Mouse (Mus musculus): ENCODE results near the gene Irf9. TPM values are rescaled to one million over a fixed set of nuclear protein-coding genes. Genes with fewer than 3 reads are reported as not detected.

The Irf9 gene
- polyA plus RNA-seq (2021): 24.2 TPM

GRCm38 (mm10) chr14:55603271-55603632 lies at the start of gene Irf9:
TSS of gene Irf9 (plus strand) at chr14:55603571.
- ATAC-seq (no peak), DNase-seq (ENCODE audit: low read depth, low spot score) (no peak)
- in situ Hi-C loops (cut with MboI; ENCODE audit: low pct_unique_long_range_greater_than_20kb): no loop called here
- CTCF ChIA-PET: interaction anchor here (0.9 kb wide), 1 partner anchor 9 kb away, joined by 3 read pairs; no protein-coding TSS in a partner anchor
- TF ChIP-seq CTCF (IDR thresholded peaks at IDR 0.05): no peak
- no peaks in the 10 kb centered on the region for H3K27me3 ChIP-seq
- POLR2A ChIA-PET: interaction anchor here (1.3 kb wide), 1 partner anchor 43 kb away, joined by 3 read pairs; the partner anchor contains the start of genes A730061H03Rik and Dcaf11

GRCm38 (mm10) chr14:55554635-55555034 lies 48.7 kb upstream of the Irf9 start:
- DNase-seq (ENCODE audit: low read depth, low spot score): no peak
- ChIA-PET CTCF (interaction anchor here (1.3 to 4.3 kb wide), 2 partner anchors 57 to 63 kb away, joined by 4 to 30 read pairs; no protein-coding TSS in a partner anchor), POLR2A (no interaction called here)
- in situ Hi-C loops (cut with MboI; ENCODE audit: low pct_unique_long_range_greater_than_20kb): loop anchor here (10.0 kb wide), 1 partner anchor 60 kb away; the partner anchor contains the start of gene Carmil3
- TF ChIP-seq CTCF (IDR thresholded peaks at IDR 0.05): no peak
- H3K27me3 ChIP-seq: no peaks in the 10 kb centered on the region
- no peak for ATAC-seq

GRCm38 (mm10) chr14:55555788-55556187 lies 47.6 kb upstream of the Irf9 start:
- no peaks in the 10 kb centered on the region for H3K27me3 ChIP-seq
- in situ Hi-C loops (cut with MboI; ENCODE audit: low pct_unique_long_range_greater_than_20kb): loop anchor here (10.0 kb wide), 1 partner anchor 61 kb away; the partner anchor contains the start of gene Carmil3
- ChIA-PET CTCF (interaction anchor here (0.8 to 4.3 kb wide), 5 partner anchors 9 to 58 kb away, joined by 3 to 30 read pairs (median 3); partner anchors contain the start of genes Psme1, Psme2 and Rnf31), POLR2A (interaction anchor here (1.5 kb wide), 1 partner anchor 35 kb away, joined by 4 read pairs; the partner anchor contains the start of gene Psme2)
- TF ChIP-seq CTCF (IDR thresholded peaks at IDR 0.05): no peak
- no peak for ATAC-seq
- no peak for DNase-seq (ENCODE audit: low read depth, low spot score)

- CTCF ChIA-PET: interaction anchor here (0.8 to 4.3 kb wide), 8 partner anchors 15 to 114 kb away, joined by 3 to 30 read pairs (median 4); partner anchors contain the start of genes Dhrs4, Emc9, Gmpr2 and Psme2
Observed at GRCm38 (mm10) chr14:55557003-55557402, 46.4 kb upstream of the Irf9 start.

GRCm38 (mm10) chr14:55557587-55557986 lies 45.8 kb upstream of the Irf9 start:
- no peak for DNase-seq (ENCODE audit: low read depth, low spot score)
- POLR2A ChIA-PET: interaction anchor here (1.1 to 1.5 kb wide), 3 partner anchors 17 to 79 kb away, joined by 3 to 5 read pairs (median 4); partner anchors contain the start of genes Dhrs4, Pck2 and Psme2
- in situ Hi-C loops (cut with MboI; ENCODE audit: low pct_unique_long_range_greater_than_20kb): loop anchor here (10.0 kb wide), 1 partner anchor 63 kb away; the partner anchor contains the start of gene Carmil3
- TF ChIP-seq CTCF (IDR thresholded peaks at IDR 0.05): no peak
- no peak for ATAC-seq
- CTCF ChIA-PET: interaction anchor here (0.8 to 4.3 kb wide), 7 partner anchors 16 to 114 kb away, joined by 3 to 30 read pairs (median 3); partner anchors contain the start of genes Dhrs4, Emc9 and Gmpr2
- H3K27me3 ChIP-seq: no peaks in the 10 kb centered on the region

More at GRCm38 (mm10) chr14:55557003-55557402, 46.4 kb upstream of the Irf9 start:
- TF ChIP-seq CTCF (IDR thresholded peaks at IDR 0.05): no peak
- in situ Hi-C loops (cut with MboI; ENCODE audit: low pct_unique_long_range_greater_than_20kb): loop anchor here (10.0 kb wide), 1 partner anchor 62 kb away; the partner anchor contains the start of gene Carmil3
- DNase-seq (ENCODE audit: low read depth, low spot score): peak; percentile 79
- H3K27me3 ChIP-seq: no peaks in the 10 kb centered on the region
- POLR2A ChIA-PET: interaction anchor here (0.7 to 1.5 kb wide), 4 partner anchors 8 to 78 kb away, joined by 3 to 5 read pairs (median 4); partner anchors contain the start of genes Dhrs4, Pck2 and Psme2
- ATAC-seq: peak; percentile 20

GRCm38 (mm10) chr14:55558740-55559448 lies 44.5 kb upstream of the Irf9 start:
- CTCF ChIA-PET: interaction anchor here (0.8 to 1.1 kb wide), 2 partner anchors 62 to 80 kb away, joined by 3 to 4 read pairs; partner anchors contain the start of gene Dhrs4

GRCm38 (mm10) chr14:55559799-55560201 lies 43.6 kb upstream of the Irf9 start, which contains the start of gene Dcaf11:
TSS of gene Dcaf11 (plus strand) at chr14:55560006.
- ATAC-seq (peak; percentile 68), DNase-seq (ENCODE audit: low read depth, low spot score) (peak; percentile 83)
- in situ Hi-C loops (cut with MboI; ENCODE audit: low pct_unique_long_range_greater_than_20kb): loop anchor here (10.0 kb wide), 1 partner anchor 65 kb away; the partner anchor contains the start of gene Carmil3
- POLR2A ChIA-PET: interaction anchor here (0.5 to 2.8 kb wide), 8 partner anchors 15 to 986 kb away, joined by 3 to 19 read pairs (median 4); partner anchors contain the start of genes Psme1, Psme2 and Rnf31
- TF ChIP-seq CTCF (IDR thresholded peaks at IDR 0.05): no peak
- CTCF ChIA-PET: interaction anchor here (1.5 kb wide), 1 partner anchor 18 kb away, joined by 3 read pairs; no protein-coding TSS in a partner anchor
- H3K27me3 ChIP-seq: no peaks in the 10 kb centered on the region

More at GRCm38 (mm10) chr14:55558740-55559448, 44.5 kb upstream of the Irf9 start:
- H3K27me3 ChIP-seq: no peaks in the 10 kb centered on the region
- in situ Hi-C loops (cut with MboI; ENCODE audit: low pct_unique_long_range_greater_than_20kb): loop anchor here (10.0 kb wide), 1 partner anchor 64 kb away; the partner anchor contains the start of gene Carmil3
- POLR2A ChIA-PET: interaction anchor here (0.5 to 1.9 kb wide), 3 partner anchors 44 to 985 kb away, joined by 3 to 5 read pairs (median 3); no protein-coding TSS in a partner anchor
- ATAC-seq (no peak), DNase-seq (ENCODE audit: low read depth, low spot score) (no peak)
- no peak for TF ChIP-seq CTCF (IDR thresholded peaks at IDR 0.05)

GRCm38 (mm10) chr14:55560202-55561073 lies 42.9 kb upstream of the Irf9 start, which contains the start of gene A730061H03Rik:
TSS of gene A730061H03Rik (minus strand) at chr14:55560406.
- peak; percentile 94 for DNase-seq (ENCODE audit: low read depth, low spot score)
- in situ Hi-C loops (cut with MboI; ENCODE audit: low pct_unique_long_range_greater_than_20kb): no loop called here
- ATAC-seq: peak; percentile 86
- ChIA-PET POLR2A (interaction anchor here (0.6 to 2.8 kb wide), 7 partner anchors 16 to 63 kb away, joined by 3 to 19 read pairs (median 4); partner anchors contain the start of genes Psme1, Psme2 and Rnf31), CTCF (interaction anchor here (1.5 kb wide), 1 partner anchor 18 kb away, joined by 3 read pairs; no protein-coding TSS in a partner anchor)
- no peak for TF ChIP-seq CTCF (IDR thresholded peaks at IDR 0.05)
- H3K27me3 ChIP-seq: no peaks in the 10 kb centered on the region

GRCm38 (mm10) chr14:55561860-55562259 lies 41.5 kb upstream of the Irf9 start:
- CTCF ChIA-PET: interaction anchor here (1.8 kb wide), 1 partner anchor 13 kb away, joined by 5 read pairs; no protein-coding TSS in a partner anchor
- no peak for ATAC-seq

More at GRCm38 (mm10) chr14:55561860-55562259, 41.5 kb upstream of the Irf9 start:
- POLR2A ChIA-PET: interaction anchor here (0.9 to 2.8 kb wide), 4 partner anchors 10 to 33 kb away, joined by 3 to 19 read pairs (median 6); partner anchors contain the start of gene Psme1
- no peak for DNase-seq (ENCODE audit: low read depth, low spot score)
- H3K27me3 ChIP-seq: no peaks in the 10 kb centered on the region
- in situ Hi-C loops (cut with MboI; ENCODE audit: low pct_unique_long_range_greater_than_20kb): no loop called here
- TF ChIP-seq CTCF (IDR thresholded peaks at IDR 0.05): no peak

Data from Patski (cell line).